Mouse (Mus musculus): ENCODE measurements around the gene Zyg11b.

- TF ChIP-seq POLR2A (IDR thresholded peaks at IDR 0.05; ENCODE audit: control insufficient read depth, low read depth, low read length): no peak
- no peak for TF ChIP-seq CTCF (IDR thresholded peaks at IDR 0.05; ENCODE audit: control insufficient read depth, insufficient read depth, insufficient replicate concordance, low read depth, low read length)
These were observed 17.0 kb upstream of the Zyg11b start for GRCm38 (mm10) chr4:108317656-108318605.

All from testis, adult 2 months (tissue).